Mouse (Mus musculus) G1E (cell line): Measurements from ENCODE around the gene Ncapd2. TPM values are rescaled to one million over a fixed set of nuclear protein-coding genes. Genes with fewer than 3 reads are reported as not detected.

Experiments used
- ATAC-seq: 2 replicates; pipeline ENCODE4 v1.8.0; 2016; ENCODE audit warnings: mild to moderate bottlenecking; ENCODE audit not compliant: insufficient number of reproducible peaks, poor library complexity, low FRiP score, severe bottlenecking; ENCODE audit errors: extremely low read depth
- DNase-seq: peaks from one replicate; pipeline ENCODE4 v3.0.0; 2012; ENCODE audit warnings: low spot score
- H3K27me3 ChIP-seq: 2 replicates; pipeline ENCODE4 v1.6.1; 2012; ENCODE audit warnings: mild to moderate bottlenecking, low read length, inconsistent platforms; ENCODE audit not compliant: insufficient read depth
- H3K36me3 ChIP-seq: replicated peaks from 2 replicates; pipeline ENCODE3; 2012; ENCODE audit warnings: mild to moderate bottlenecking, inconsistent platforms
- H3K4me1 ChIP-seq: 2 replicates; pipeline ENCODE4 v1.6.1; 2012; ENCODE audit warnings: low read depth, low read length, inconsistent platforms, mixed read lengths; ENCODE audit not compliant: insufficient read depth
- H3K4me3 ChIP-seq: 2 replicates; pipeline ENCODE4 v1.5.1; 2012; ENCODE audit warnings: low read depth, mild to moderate bottlenecking, inconsistent platforms, low read length, moderate library complexity, mixed read lengths
- H3K9me3 ChIP-seq: replicated peaks from 2 replicates; pipeline ENCODE4 v1.6.1; 2012; ENCODE audit warnings: inconsistent platforms
- CTCF ChIP-seq: IDR thresholded peaks from 2 replicates; pipeline ENCODE4 v1.5.1; 2012; ENCODE audit warnings: low read depth, low read length, inconsistent platforms, mixed read lengths
- GATA1 ChIP-seq: IDR thresholded peaks from 2 replicates; pipeline ENCODE4 v1.6.1; 2012; ENCODE audit warnings: borderline replicate concordance, low read length, inconsistent platforms, mixed read lengths
- GATA2 ChIP-seq: IDR thresholded peaks from 2 replicates; pipeline ENCODE4 v1.6.1; 2012; ENCODE audit warnings: low read depth, low read length, inconsistent platforms, borderline replicate concordance
- POLR2AphosphoS5 ChIP-seq: IDR thresholded peaks from 2 replicates; pipeline ENCODE4 v1.6.1; 2012; ENCODE audit warnings: low read depth, low read length, inconsistent platforms; ENCODE audit not compliant: insufficient replicate concordance
- TAL1 ChIP-seq: conservative IDR thresholded peaks from 2 replicates; pipeline ENCODE4 v1.6.1; 2012; ENCODE audit warnings: low read depth, low read length, inconsistent platforms, mixed read lengths
- polyA plus RNA-seq: library from polyadenylated mRNA; stranded (reverse); fragments of >175 nt; gene quantifications from 2 replicates; pipeline ENCODE4 v1.2.3, GENCODE M21; 2012
- total RNA-seq, 2 experiments: library from RNA; stranded (forward) in 1 of 2; stranded (reverse) in 1 of 2; fragments of 200-1000 nt in 1 of 2; fragments of >200 nt in 1 of 2; fragmentation: Nextera tagmentation in 1 of 2; gene quantifications; 2 replicates each; pipeline ENCODE4 v1.2.3; 2014 to 2017

Ncapd2 gene
- total and polyA plus RNA-seq, 3 experiments: 243 to 557 (median 269) TPM

DNA sequence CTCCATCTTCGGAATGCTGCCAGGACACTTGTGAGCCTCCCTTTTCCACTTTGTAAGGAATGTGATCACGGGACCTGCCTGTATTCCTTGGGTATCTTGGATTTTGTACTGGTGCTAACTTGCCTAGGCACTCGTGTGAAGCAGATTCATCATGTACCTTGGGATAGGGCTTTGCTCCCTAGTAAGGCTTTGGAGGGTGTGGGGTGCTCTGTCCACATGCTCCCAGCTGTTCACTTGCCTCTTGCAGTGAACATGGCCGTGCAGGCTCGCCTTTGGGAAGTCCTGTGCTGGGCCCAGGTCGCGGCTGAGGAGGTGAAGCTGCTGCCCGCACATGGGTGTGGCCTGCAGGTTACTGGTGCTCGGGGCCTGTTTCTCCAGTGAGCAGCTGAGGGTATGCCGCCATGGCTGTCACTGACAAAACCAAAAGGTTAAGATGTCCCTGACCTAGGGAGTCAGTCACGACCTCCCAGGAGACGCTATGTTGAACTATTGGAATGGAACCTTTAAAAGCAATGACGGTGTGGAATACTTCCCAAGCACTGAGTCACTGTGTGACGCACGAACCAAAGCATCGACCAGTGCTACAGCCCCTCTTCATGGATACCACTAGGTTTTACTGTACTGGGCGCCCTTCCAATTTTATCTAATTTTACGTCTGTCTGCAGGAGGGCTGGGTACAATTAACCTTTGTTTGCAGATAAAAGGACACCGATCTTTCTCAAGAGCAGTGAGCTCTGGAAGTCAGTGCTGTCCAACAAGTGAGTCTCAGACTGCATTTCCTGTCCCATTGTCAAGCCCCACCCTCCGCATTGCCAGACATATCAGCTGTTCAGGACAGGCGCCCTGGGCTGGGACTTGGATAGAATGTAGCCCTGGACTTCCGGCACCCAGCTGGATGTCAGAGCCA is 30.4 kb downstream of the Ncapd2 start:
- H3K4me1 ChIP-seq: peaks cover 48% of the 10 kb centered on the region
- H3K36me3 ChIP-seq: peaks cover 86% of the 10 kb centered on the region
- TF ChIP-seq POLR2AphosphoS5: peak; percentile 97
- no peak for TF ChIP-seq CTCF
- no peak for TF ChIP-seq GATA1
- peak overlapping the region; percentile 54; the same call in 1 of the 2 replicates for H3K4me3 ChIP-seq
- H3K9me3 ChIP-seq: no peaks in the 10 kb centered on the region
- H3K27me3 ChIP-seq: no peaks in the 10 kb centered on the region
- ATAC-seq (peak; percentile 11; the same call in 1 of the 2 replicates), DNase-seq (peak; percentile 42)

DNA sequence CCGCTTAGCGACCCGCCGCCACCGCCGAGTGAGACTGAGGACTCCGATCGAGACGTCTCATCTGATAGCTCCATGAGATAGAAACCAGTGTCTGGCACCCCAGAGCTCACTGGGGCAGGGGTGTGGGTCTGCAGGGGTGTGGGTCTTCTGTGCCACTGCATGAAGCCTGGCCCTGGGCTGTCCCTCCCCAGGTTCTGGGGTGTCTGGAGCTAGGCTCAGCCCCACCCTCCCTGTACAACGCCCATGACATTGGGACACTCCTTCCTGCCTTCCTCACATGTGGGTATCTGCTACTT is 31.0 kb downstream of the Ncapd2 start:
- DNase-seq: no peak
- Histone ChIP-seq H3K36me3 (peaks cover 92% of the 10 kb centered on the region), H3K9me3 (no peaks in the 10 kb centered on the region), H3K27me3 (no peaks in the 10 kb centered on the region), H3K4me3 (peak overlapping the region; percentile 54; the same call in 1 of the 2 replicates), H3K4me1 (peaks cover 54% of the 10 kb centered on the region)
- ATAC-seq: no peak
- TF ChIP-seq GATA1: no peak
- TF ChIP-seq CTCF: no peak
- TF ChIP-seq GATA2: no peak
- no peak for TF ChIP-seq TAL1
- TF ChIP-seq POLR2AphosphoS5: no peak

DNA sequence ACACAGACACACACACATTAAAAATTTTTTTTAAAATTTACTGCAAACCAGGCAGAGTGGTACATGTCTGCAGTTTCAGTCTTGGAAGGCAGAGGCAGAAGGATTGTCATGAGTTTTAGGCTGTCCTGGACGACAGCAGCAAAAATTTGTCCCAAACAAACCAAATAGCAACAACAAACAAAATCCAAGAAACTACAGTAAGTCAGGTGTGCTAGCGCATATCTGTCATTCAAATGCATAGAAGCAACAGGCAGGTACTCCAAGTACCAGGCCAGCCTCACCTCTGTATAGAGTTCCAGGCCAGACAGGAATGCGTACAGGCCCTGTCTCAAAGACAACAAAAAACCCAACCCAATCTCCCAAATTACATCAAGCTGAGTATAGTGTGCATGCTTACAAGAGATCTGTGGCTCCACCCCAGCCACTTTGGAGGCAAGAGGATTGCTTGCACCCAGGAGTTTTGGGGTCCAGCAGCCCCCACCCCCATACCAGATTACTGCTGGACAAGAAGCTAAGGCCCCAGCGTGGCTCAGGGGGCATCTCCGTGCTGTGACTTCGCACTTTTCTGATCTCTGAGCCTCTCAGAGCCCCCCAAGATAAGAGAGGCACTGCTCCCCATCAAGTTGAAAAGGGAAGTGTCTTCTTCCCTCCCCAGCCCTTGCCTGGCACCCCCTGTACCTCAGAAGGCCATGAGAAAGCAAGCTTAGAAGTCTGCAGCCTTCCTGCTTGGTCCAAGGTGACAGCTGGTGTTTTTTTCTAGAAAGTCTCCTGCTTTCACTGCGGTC is 31.5 kb downstream of the Ncapd2 start:
- Histone ChIP-seq H3K4me3 (peak overlapping the region; percentile 54; the same call in 1 of the 2 replicates), H3K4me1 (peaks cover 59% of the 10 kb centered on the region), H3K36me3 (peaks cover 93% of the 10 kb centered on the region), H3K27me3 (no peaks in the 10 kb centered on the region), H3K9me3 (no peaks in the 10 kb centered on the region)
- peak; percentile 92; the same call in 1 of the 2 replicates for TF ChIP-seq POLR2AphosphoS5
- no peak for TF ChIP-seq TAL1
- TF ChIP-seq CTCF: no peak
- ATAC-seq: no peak
- peak; percentile 38 for DNase-seq

DNA sequence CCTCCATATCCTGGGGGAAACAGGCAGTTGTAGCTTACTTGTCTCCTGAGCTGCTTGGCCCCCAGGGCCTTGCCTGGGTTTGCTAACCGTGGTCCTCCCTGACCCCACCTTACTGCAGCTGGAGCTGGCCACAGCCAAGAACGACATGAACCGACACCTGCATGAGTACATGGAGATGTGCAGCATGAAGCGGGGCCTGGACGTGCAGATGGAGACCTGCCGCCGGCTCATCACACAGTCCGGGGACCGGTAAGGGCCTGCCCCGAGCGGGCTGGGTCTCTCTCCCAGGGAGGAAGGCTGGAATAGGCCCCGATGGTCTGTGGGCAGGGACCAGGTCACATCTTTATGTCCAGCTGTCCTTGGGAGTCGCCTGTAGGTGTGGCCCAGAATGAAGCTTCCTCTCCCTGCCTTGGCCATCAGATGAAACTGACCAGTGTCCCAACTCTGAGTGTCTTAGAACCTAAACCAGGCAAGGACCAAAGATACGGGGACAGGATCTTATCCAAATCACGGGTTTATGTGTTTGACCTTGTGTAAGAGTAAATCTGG is 32.5 kb downstream of the Ncapd2 start:
- peak overlapping the region; percentile 28; the same call in 1 of the 2 replicates for H3K4me3 ChIP-seq
- H3K9me3 ChIP-seq: no peaks in the 10 kb centered on the region
- H3K27me3 ChIP-seq: no peaks in the 10 kb centered on the region
- peaks cover 91% of the 10 kb centered on the region for H3K36me3 ChIP-seq
- ATAC-seq (no peak), DNase-seq (no peak)
- TF ChIP-seq POLR2AphosphoS5 (no peak), GATA1 (no peak), CTCF (no peak)
- H3K4me1 ChIP-seq: peaks cover 62% of the 10 kb centered on the region

DNA sequence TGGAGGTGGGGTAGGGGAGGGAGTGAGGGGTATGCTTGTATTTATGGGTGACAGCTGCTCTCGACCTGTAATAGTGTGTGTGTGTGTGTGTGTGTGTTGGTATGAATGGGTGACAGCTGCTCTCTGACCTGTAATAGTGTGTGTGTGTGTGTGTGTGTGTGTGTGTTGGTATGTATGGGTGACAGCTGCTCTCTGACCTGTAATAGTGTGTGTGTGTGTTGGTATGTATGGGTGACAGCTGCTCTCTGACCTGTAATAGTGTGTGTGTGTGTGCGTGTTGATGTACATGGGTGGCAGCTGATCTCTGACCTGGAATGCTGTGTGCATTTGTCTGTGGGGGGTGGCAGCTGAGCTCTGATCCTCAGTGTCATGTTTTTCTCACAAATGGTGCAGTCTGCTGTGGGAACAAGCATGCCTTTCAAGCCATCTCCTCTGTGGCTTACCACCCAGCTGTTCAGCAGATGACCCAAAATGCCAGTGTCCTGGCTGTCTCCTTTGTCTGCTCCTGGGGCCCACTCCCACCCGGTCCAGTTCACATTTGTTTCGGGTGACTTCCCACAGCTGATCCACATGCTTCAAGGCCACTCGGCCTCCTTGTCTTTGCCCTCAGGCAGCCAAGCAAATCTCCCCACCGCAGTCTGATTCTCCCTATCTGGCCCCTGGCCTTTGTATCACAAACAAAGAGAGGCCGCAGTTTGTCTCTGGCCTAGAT is 34.4 kb downstream of the Ncapd2 start:
- no peak overlapping the region for H3K4me3 ChIP-seq
- H3K36me3 ChIP-seq: peaks cover 95% of the 10 kb centered on the region
- TF ChIP-seq TAL1 (no peak), CTCF (no peak), GATA2 (no peak), POLR2AphosphoS5 (no peak), GATA1 (no peak)
- no peak for ATAC-seq
- no peak for DNase-seq
- peaks cover 74% of the 10 kb centered on the region for H3K4me1 ChIP-seq
- no peaks in the 10 kb centered on the region for H3K27me3 ChIP-seq
- no peaks in the 10 kb centered on the region for H3K9me3 ChIP-seq

DNA sequence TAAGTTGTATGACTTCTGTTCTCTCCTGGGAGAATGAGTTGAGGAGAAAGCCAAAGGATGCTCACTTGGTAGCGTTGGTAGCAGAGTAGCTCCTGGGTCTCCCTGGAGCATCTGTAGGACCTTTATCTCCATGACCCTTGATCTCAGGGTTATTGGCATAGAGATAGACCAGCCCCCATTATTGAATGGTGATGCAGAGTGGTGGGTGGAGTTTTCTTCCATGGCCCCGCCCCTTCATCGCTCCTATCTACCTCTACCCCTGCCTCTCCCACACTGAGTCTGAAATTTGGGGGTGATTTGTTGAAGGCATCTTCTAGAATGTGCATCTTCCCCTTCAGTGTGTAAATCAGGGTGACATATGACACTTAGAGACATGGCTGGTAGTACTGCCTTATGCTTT is 35.0 kb downstream of the Ncapd2 start:
- TF ChIP-seq GATA1 (no peak), GATA2 (no peak), CTCF (no peak), TAL1 (no peak), POLR2AphosphoS5 (no peak)
- no peak overlapping the region for H3K4me3 ChIP-seq
- H3K4me1 ChIP-seq: peaks cover 78% of the 10 kb centered on the region
- no peaks in the 10 kb centered on the region for H3K27me3 ChIP-seq
- DNase-seq: no peak
- H3K9me3 ChIP-seq: no peaks in the 10 kb centered on the region
- no peak for ATAC-seq
- H3K36me3 ChIP-seq: peaks cover 94% of the 10 kb centered on the region
